Mouse (Mus musculus) right cerebral cortex, postnatal 25 days (tissue): ENCODE data around the gene Map4k4.

Experiments used
- DNase-seq: peaks from one replicate; pipeline ENCODE4 v3.0.0; 2022

Gene Map4k4

GRCm38 (mm10) chr1:39901063-39901811, 524 bp downstream of the Map4k4 start:
- DNase-seq: peak; percentile 65

GRCm38 (mm10) chr1:39901851-39902703, 1.4 kb downstream of the Map4k4 start:
- DNase-seq: peak; percentile 53

- DNase-seq: peak; percentile 48
These were observed 2.0 kb downstream of the Map4k4 start for GRCm38 (mm10) chr1:39902704-39903151.

- no peak for DNase-seq
These were observed 4.0 kb downstream of the Map4k4 start for GRCm38 (mm10) chr1:39904720-39905119.

GRCm38 (mm10) chr1:39906921-39907320, 6.2 kb downstream of the Map4k4 start:
- DNase-seq: no peak

- no peak for DNase-seq
These were observed 8.3 kb downstream of the Map4k4 start for GRCm38 (mm10) chr1:39908976-39909375.

- no peak for DNase-seq
These were observed 10.7 kb downstream of the Map4k4 start for GRCm38 (mm10) chr1:39911446-39911845.

- no peak for DNase-seq
These were observed 12.5 kb downstream of the Map4k4 start for GRCm38 (mm10) chr1:39913256-39913655.

- DNase-seq: no peak
These were observed 15.4 kb downstream of the Map4k4 start for GRCm38 (mm10) chr1:39916144-39916543.

GRCm38 (mm10) chr1:39917855-39918516, 17.3 kb downstream of the Map4k4 start:
- no peak for DNase-seq

GRCm38 (mm10) chr1:39918517-39919115, 17.9 kb downstream of the Map4k4 start:
- DNase-seq: no peak

GRCm38 (mm10) chr1:39920616-39921015, 19.9 kb downstream of the Map4k4 start:
- no peak for DNase-seq

GRCm38 (mm10) chr1:39921996-39922395, 21.3 kb downstream of the Map4k4 start:
- no peak for DNase-seq

GRCm38 (mm10) chr1:39922714-39923113, 22.0 kb downstream of the Map4k4 start:
- no peak for DNase-seq

GRCm38 (mm10) chr1:39923395-39924337, 23.0 kb downstream of the Map4k4 start:
- DNase-seq: peak; percentile 46

GRCm38 (mm10) chr1:39931055-39931454, 30.3 kb downstream of the Map4k4 start:
- DNase-seq: no peak

- DNase-seq: no peak
These were observed 31.6 kb downstream of the Map4k4 start for GRCm38 (mm10) chr1:39932216-39932739.

GRCm38 (mm10) chr1:39932922-39933321, 32.2 kb downstream of the Map4k4 start:
- DNase-seq: no peak

- DNase-seq: no peak
These were observed 34.2 kb downstream of the Map4k4 start for GRCm38 (mm10) chr1:39934954-39935353.

- DNase-seq: no peak
These were observed 34.9 kb downstream of the Map4k4 start for GRCm38 (mm10) chr1:39935616-39936015.

- DNase-seq: peak; percentile 81
These were observed 35.7 kb downstream of the Map4k4 start for GRCm38 (mm10) chr1:39936332-39936802.
